ENCODE assay signal across 15 mouse cellular contexts in the genomic region with DNA sequence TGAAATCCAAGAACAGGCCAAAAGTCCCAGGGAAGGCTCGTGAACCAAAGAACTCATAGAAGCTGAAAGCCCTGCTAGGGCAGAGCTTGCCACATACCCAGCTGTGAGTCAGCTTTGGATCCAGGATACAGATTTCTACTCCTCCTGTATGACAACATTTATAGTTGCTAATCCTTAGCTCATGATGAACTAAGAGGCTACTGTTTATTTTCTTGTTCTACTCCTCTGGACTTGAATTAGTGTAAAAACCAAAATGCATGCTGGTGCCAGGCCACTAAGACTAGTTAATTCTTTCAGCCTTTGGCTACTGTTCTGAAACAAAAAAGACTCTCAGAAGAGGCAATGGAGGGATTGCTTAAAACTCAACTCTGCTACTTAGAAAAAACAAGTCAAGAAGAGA.
"Had no signal": no experiment of that assay in that cellular context is flagged by ENCODE, and none has a peak within 500 bp of the region (broad histone marks: within the 10 kb centered on the region; RNA-seq: fewer than 3 reads in every experiment).

No protein-coding gene starts in this region.

- H3K27ac ChIP-seq: neural tube, embryonic 15.5 days; stomach, embryonic 15.5 days; stomach, postnatal 0 days had no signal

- H3K27me3 ChIP-seq: neural tube, embryonic 15.5 days; stomach, embryonic 15.5 days had no signal

- H3K9ac ChIP-seq: neural tube, embryonic 15.5 days; stomach, embryonic 15.5 days had no signal

- H3K36me3 ChIP-seq: neural tube, embryonic 15.5 days; stomach, embryonic 15.5 days had no signal

- H3K4me3 ChIP-seq: neural tube, embryonic 15.5 days; stomach, embryonic 15.5 days had no signal

- H3K4me1 ChIP-seq: neural tube, embryonic 15.5 days; stomach, embryonic 15.5 days had no signal

- DNase-seq: retina, postnatal 1 day; right cerebral cortex, adult 18-20 months; right cerebral cortex, postnatal 14 days; right cerebral cortex, postnatal 25 days; right cerebral cortex, postnatal 4 days; spleen, adult 18-20 months; thymus, adult 18-20 months; thymus, adult 2 months; thymus, postnatal 14 days; thymus, postnatal 25 days; thymus, postnatal 36 days; thymus, postnatal 4 days had no signal

- H3K4me2 ChIP-seq: neural tube, embryonic 15.5 days; stomach, embryonic 15.5 days had no signal

- H3K9me3 ChIP-seq: neural tube, embryonic 15.5 days; stomach, embryonic 15.5 days had no signal
